Mouse (Mus musculus) intestine, embryonic 16.5 days (tissue): ENCODE results near the gene Brk1. TPM values are rescaled to one million over a fixed set of nuclear protein-coding genes. Genes with fewer than 3 reads are reported as not detected.

Experiments
- ATAC-seq: fragments of 200-750 bp; cut with Nextera tagmentation; 2 replicates; pipeline ENCODE4 v1.8.0; 2017; ENCODE audit warnings: moderate TSS enrichment, moderate library complexity
- H3K27ac ChIP-seq: fragments of 300-500 bp; sonication (generic); 2 replicates; pipeline ENCODE4 v1.5.1; 2014; ENCODE audit warnings: mild to moderate bottlenecking, low read length
- H3K27me3 ChIP-seq: fragments of 300-500 bp; sonication (generic); replicated peaks from 2 replicates; pipeline ENCODE4 v1.6.1; 2014; ENCODE audit warnings: low read length, control low read depth, mixed read lengths; ENCODE audit not compliant: control insufficient read depth, insufficient read depth
- H3K36me3 ChIP-seq: fragments of 300-500 bp; sonication (generic); 2 replicates; pipeline ENCODE4 v1.6.1; 2014; ENCODE audit warnings: low read length, control low read depth; ENCODE audit not compliant: control insufficient read depth, insufficient read depth
- H3K4me1 ChIP-seq: fragments of 300-500 bp; sonication (generic); 2 replicates; pipeline ENCODE4 v1.6.1; 2014; ENCODE audit warnings: low read length, control low read depth, mixed read lengths; ENCODE audit not compliant: control insufficient read depth, insufficient read depth
- H3K4me2 ChIP-seq: fragments of 300-500 bp; sonication (generic); 2 replicates; pipeline ENCODE4 v1.6.1; 2014; ENCODE audit warnings: low read depth, low read length, control low read depth
- H3K4me3 ChIP-seq: fragments of 300-500 bp; sonication (generic); 2 replicates; pipeline ENCODE4 v1.5.1; 2014; ENCODE audit warnings: mild to moderate bottlenecking, low read length
- H3K9ac ChIP-seq: fragments of 300-500 bp; sonication (generic); 2 replicates; pipeline ENCODE4 v1.6.1; 2014; ENCODE audit warnings: low read depth, low read length
- H3K9me3 ChIP-seq: fragments of 300-500 bp; sonication (generic); 2 replicates; pipeline ENCODE4 v1.6.1; 2016; ENCODE audit warnings: low read length, control low read depth; ENCODE audit not compliant: control insufficient read depth
- WGBS: fragments of 180-500 bp; shearing (Covaris S2); extraction: QIAGEN DNeasy Blood & Tissue Kit; methylation state at CpG from one replicate; pipeline ENCODE4 v1.1.7; 2014; 5-methylcytosine and 5-hydroxymethylcytosine counted together
- polyA plus RNA-seq: library from polyadenylated mRNA; unstranded; fragments of >200 nt; fragmentation: Nextera tagmentation; extraction: Ambion mirVana; gene quantifications from 2 replicates; pipeline ENCODE4 v1.2.1, GENCODE M21; 2015

Gene Brk1
- polyA plus RNA-seq, 1 experiment from 2014 or later = 199 TPM

DNA sequence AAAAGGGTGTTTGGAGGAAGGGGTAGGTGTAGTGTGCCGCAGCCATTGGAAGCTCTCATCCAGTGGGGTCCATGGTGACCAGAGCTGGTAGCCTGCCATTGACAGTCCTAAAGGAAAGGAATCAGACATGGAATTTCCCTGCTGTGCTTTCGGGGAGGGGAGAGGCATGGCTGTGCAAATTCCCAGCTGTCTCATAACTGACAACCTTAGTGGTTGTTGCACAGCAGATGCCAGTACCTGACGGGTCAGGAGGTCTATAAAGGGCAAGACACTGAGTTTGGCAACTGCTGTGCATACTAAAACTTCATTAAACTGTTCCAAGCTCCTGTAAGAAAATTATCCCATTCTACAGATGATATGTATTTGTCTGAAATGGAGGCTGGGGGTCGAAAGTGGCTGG lies 6.6 kb upstream of the Brk1 start:
- no peaks in the 10 kb centered on the region for H3K36me3 ChIP-seq
- no peak overlapping the region for H3K4me2 ChIP-seq
- H3K27ac ChIP-seq = no peak overlapping the region
- H3K9ac ChIP-seq = no peak overlapping the region
- H3K4me3 ChIP-seq = no peak overlapping the region
- ATAC-seq = no peak
- no peaks in the 10 kb centered on the region for H3K9me3 ChIP-seq
- WGBS = 89% methylated on average over 4 of the region's 4 CpGs
- H3K27me3 ChIP-seq = no peaks in the 10 kb centered on the region
- peaks cover 6% of the 10 kb centered on the region for H3K4me1 ChIP-seq

DNA sequence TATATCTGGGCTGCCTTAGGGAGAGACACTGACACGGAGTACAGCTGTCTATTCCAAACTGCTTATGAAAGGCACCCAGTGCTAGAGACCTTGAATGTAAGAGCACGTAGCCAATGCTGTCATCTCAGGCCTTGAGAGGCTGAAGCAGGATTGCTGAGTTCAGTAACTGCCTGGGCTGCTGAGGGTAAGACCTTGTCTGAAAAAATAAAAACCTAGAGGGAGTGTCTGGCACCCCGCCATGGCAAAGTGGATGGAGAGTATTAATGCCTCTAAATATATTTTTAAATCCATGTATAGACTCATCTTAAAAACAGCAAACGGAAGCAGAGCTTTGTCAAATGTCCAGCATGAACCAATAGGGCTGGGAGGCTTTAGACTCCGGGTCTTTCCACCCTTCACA lies 4.7 kb upstream of the Brk1 start:
- Histone ChIP-seq H3K9ac (no peak overlapping the region), H3K27me3 (no peaks in the 10 kb centered on the region), H3K4me3 (no peak overlapping the region), H3K9me3 (no peaks in the 10 kb centered on the region), H3K36me3 (no peaks in the 10 kb centered on the region), H3K4me1 (peaks cover 6% of the 10 kb centered on the region), H3K27ac (no peak overlapping the region), H3K4me2 (no peak overlapping the region)
- ATAC-seq = no peak
- WGBS = 64% methylated on average over 5 of the region's 5 CpGs

DNA sequence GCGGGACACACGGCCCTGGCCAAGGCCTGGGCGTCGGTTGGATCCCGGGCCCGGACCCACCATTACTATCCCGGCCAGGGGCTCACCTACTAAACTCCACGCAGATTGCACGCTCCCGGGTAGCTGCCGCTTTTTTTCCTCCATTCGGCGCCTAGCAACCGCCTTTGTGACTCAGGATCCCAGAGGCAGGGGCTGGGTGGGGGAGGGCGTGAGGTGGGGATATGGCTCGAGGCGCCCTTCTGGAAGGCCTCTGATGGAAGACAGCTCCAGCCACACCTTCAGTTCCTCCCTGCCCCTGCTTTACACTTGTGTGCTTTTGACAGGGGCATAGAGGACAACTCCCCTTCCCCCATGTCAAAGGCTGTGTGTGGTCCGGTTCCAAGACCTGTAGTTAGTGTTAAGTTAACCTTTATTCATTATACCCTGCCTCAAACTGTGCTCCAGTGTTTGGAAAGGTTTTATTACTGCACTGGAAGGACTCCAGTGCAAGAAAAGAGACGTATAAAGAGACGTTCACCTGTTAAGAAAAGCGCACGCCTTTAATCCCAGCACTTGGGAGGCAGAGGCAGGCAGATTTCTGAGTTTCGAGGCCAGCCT lies 3.9 kb upstream of the Brk1 start, which contains the start of gene Fancd2os:
Gene Fancd2os (minus strand): TSS at position 173 of the 597 bp plus-strand sequence.
- H3K9ac ChIP-seq = 0 out of 2 replicates have a peak within 1 kb of the TSS, but pooled peaks have one; percentile 33
- H3K27ac ChIP-seq = no peak within 1 kb of the TSS
- no peak within 1 kb of the TSS for H3K4me3 ChIP-seq
- WGBS = 37% methylated on average over 23 of the region's 23 CpGs
- no peaks in the 10 kb centered on the region for H3K36me3 ChIP-seq
- no peak within 1 kb of the TSS for H3K4me2 ChIP-seq
- H3K9me3 ChIP-seq = no peaks in the 10 kb centered on the region
- peaks cover 8% of the 10 kb centered on the region for H3K4me1 ChIP-seq
- ATAC-seq = no peak
- H3K27me3 ChIP-seq = no peaks in the 10 kb centered on the region

DNA sequence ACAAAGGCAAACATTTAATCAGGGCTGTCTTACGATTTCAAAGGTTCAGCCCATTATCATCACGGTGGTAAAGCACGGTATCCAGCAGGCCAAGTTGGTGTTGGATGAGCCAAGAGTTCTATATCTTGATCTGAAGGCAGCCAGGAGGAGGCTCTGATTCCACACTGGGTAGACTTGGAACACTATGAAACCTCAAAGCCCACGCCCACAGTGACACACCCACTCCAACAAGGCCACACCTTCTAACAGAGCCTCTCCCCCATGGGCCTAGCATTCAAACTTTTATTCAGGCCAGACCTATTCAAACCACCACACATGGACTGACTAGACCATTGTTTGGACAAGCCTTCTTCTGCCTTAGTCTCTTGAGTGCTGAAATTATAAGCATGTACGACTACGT lies 1.8 kb upstream of the Brk1 start:
- H3K9ac ChIP-seq = no peak overlapping the region
- 92% methylated on average over 6 of the region's 6 CpGs for WGBS
- peaks cover 13% of the 10 kb centered on the region for H3K4me1 ChIP-seq
- H3K9me3 ChIP-seq = no peaks in the 10 kb centered on the region
- H3K4me3 ChIP-seq = no peak overlapping the region
- H3K36me3 ChIP-seq = no peaks in the 10 kb centered on the region
- H3K27ac ChIP-seq = no peak overlapping the region
- H3K4me2 ChIP-seq = no peak overlapping the region
- H3K27me3 ChIP-seq = no peaks in the 10 kb centered on the region
- no peak for ATAC-seq

DNA sequence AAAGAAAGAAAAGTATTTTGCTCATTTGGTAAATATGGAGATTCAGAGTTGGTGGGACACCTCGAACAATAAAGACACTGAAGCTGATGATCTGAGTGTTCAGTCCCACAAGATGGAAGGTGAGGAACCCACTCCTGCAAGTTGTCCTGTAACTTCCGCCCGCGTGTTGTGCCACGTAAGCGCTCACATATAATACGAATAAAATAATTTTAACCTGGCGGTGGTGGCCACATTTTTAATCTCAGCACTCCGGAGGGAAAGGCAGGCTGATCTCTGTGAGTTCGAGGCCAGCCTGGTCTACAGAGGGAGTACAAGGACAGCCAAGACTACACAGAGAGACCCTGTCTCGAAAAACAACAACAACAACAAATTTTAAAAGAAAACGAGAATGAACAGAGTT lies 579 bp upstream of the Brk1 start:
- Histone ChIP-seq H3K4me2 (peak overlapping the region; percentile 55), H3K9ac (peak overlapping the region; percentile 89), H3K9me3 (no peaks in the 10 kb centered on the region), H3K4me1 (peaks cover 18% of the 10 kb centered on the region), H3K4me3 (peak overlapping the region; percentile 87), H3K36me3 (no peaks in the 10 kb centered on the region), H3K27ac (no peak overlapping the region; the same call in 1 of the 2 replicates), H3K27me3 (no peaks in the 10 kb centered on the region)
- 51% methylated on average over 12 of the region's 12 CpGs for WGBS
- ATAC-seq = no peak

DNA sequence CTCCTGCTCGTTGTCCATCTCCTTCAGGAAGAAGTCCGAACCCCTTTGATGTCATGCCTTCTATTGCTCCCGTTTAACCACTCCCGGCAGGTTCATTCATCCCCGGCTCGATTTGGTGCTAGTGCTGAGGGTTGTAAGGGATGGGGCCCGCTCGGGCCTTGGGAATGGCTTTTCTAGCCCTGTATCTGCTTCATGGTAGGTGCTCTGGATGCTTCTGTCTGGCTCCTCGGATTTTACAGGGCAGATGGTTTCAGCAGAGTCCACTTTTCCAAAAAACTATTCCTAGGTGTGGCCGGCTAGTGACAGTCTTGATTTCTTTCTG lies 613 bp downstream of the Brk1 start:
- Histone ChIP-seq H3K4me2 (peak overlapping the region; percentile 89), H3K9me3 (no peaks in the 10 kb centered on the region), H3K4me3 (peak overlapping the region; percentile 87), H3K27me3 (no peaks in the 10 kb centered on the region), H3K9ac (peak overlapping the region; percentile 89), H3K36me3 (no peaks in the 10 kb centered on the region), H3K4me1 (peaks cover 19% of the 10 kb centered on the region), H3K27ac (peak overlapping the region; percentile 66)
- 2% methylated on average over 10 of the region's 10 CpGs for WGBS
- ATAC-seq = peak; percentile 16

DNA sequence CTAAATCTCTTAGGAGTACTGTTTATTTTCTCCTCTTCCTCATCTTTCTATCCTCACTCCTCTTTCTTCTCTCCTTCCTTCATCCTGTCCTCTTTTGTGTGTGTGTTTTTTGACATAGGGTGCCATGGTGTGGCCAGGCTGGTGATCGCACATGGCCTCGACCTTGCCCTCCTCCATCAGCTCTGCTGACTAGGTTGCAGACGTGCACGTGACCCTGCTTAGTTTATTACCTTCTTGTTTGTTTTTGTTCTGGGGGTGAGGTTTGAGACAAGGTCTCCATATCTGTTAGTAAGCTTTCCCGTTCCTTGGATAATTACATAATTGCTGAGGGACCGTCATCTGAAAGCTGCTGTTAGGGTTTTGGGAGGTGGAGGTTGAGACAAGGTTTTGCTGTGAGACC lies 4.3 kb downstream of the Brk1 start:
- ATAC-seq = peak; percentile 39; the same call in 1 of the 2 replicates
- H3K9me3 ChIP-seq = 0 out of 2 replicates have a peak, but pooled peaks cover 3% of the 10 kb centered on the region
- H3K27ac ChIP-seq = no peak overlapping the region
- no peak overlapping the region for H3K4me3 ChIP-seq
- H3K9ac ChIP-seq = no peak overlapping the region
- H3K27me3 ChIP-seq = no peaks in the 10 kb centered on the region
- 56% methylated on average over 6 of the region's 6 CpGs for WGBS
- H3K4me1 ChIP-seq = peaks cover 14% of the 10 kb centered on the region
- no peak overlapping the region for H3K4me2 ChIP-seq
- peaks cover 4% of the 10 kb centered on the region for H3K36me3 ChIP-seq

DNA sequence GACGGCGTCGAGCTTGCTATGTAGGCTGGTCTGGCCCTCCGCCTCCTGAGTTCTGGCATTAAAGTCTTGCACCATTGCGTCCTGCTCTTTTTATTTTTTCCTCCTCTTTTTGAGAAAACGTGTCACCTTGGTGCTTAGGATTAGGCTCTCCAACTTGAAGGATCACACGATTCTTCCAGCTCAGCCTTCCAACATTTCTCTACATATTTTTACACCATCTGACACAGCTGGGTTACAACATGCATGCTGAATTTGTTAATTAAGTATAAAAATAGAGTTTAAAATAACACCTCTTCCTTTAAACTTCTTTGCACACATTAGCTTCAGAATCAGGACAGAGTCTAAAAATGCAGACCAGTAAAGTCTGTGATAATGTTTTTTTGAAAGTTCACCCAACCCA lies 4.7 kb downstream of the Brk1 start:
- H3K27ac ChIP-seq = no peak overlapping the region
- no peak overlapping the region for H3K4me3 ChIP-seq
- no peak overlapping the region for H3K4me2 ChIP-seq
- ATAC-seq = no peak
- 0 out of 2 replicates have a peak, but pooled peaks cover 3% of the 10 kb centered on the region for H3K9me3 ChIP-seq
- H3K9ac ChIP-seq = no peak overlapping the region
- H3K4me1 ChIP-seq = peaks cover 14% of the 10 kb centered on the region
- H3K36me3 ChIP-seq = peaks cover 7% of the 10 kb centered on the region
- H3K27me3 ChIP-seq = no peaks in the 10 kb centered on the region
- 73% methylated on average over 7 of the region's 7 CpGs for WGBS

DNA sequence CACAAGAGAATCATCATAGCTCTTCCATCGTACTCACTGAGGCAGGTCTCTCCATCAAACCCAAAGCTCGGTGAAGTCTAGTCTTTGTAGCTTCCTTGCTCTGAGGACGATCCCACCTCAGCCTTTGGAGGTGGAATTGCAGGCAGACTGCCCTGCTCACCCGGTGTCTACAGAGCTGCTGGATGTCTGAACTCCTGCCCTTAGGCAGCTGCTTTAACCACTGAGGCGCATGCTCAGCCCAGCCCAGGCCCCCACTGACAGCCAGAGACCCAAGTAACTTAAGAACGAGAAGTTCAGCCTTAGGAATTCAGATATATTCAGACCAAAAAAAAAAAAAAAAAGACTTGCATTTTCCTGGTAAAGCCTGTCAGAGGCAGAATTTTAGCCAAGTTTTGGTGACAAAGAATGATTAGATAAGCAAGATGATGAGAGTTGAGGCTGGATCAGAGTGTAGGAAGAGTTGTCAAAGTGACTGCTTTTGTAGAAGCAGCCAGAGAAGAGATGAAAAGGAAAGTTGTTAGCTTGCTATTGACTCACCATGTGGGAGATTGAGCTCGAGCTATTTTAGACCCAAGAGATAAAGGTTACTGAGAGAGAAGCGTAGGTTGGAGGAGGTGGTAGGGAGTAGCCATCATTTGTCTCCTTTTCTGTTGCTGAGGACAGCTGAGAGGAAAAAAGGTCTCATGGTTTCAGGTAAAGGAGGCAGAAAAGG lies 7.8 kb downstream of the Brk1 start:
- 87% methylated on average over 8 of the region's 8 CpGs for WGBS

More for the DNA sequence above, 7.8 kb downstream of the Brk1 start:
- H3K4me1 ChIP-seq = 0 out of 2 replicates have a peak, but pooled peaks cover 7% of the 10 kb centered on the region
- no peaks in the 10 kb centered on the region for H3K27me3 ChIP-seq
- H3K27ac ChIP-seq = no peak overlapping the region
- 0 out of 2 replicates have a peak, but pooled peaks cover 3% of the 10 kb centered on the region for H3K9me3 ChIP-seq
- no peak overlapping the region for H3K9ac ChIP-seq
- H3K36me3 ChIP-seq = peaks cover 21% of the 10 kb centered on the region
- no peak overlapping the region for H3K4me2 ChIP-seq
- H3K4me3 ChIP-seq = no peak overlapping the region
- ATAC-seq = no peak
